Mouse (Mus musculus): ENCODE data around the gene Alg6. TPM values are rescaled to one million over a fixed set of nuclear protein-coding genes. Genes with fewer than 3 reads are reported as not detected.

Gene Alg6
- polyA plus RNA-seq, 1 experiment from 2014 or later: 16.1 TPM

DNA sequence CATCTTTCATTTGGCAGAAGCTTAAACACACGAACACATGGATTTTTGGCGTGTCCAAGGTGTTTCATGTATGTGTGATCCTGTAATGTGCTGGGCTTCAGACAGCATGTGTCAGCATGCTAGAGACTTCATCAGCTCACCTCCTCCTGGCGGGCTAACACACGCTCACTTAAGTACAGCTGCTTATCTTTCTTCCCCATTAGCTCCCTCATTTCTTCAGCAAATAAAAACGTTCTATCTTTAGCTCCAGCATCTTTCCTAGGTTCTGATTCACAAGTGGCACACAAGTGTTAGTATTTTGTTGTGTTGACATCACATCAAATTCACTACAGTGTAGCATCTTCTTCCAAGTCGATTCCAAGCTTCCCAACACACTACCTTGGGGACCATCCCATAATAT is 1.5 kb upstream of the Alg6 start:
- H3K4me1 ChIP-seq (replicated peaks; ENCODE audit: insufficient read depth, low read length): no peaks in the 10 kb centered on the region
- no peak overlapping the region for H3K9ac ChIP-seq (ENCODE audit: low read depth, low read length)
- WGBS: 88% methylated on average over 6 of the region's 6 CpGs
- no peak overlapping the region for H3K4me3 ChIP-seq (replicated peaks; ENCODE audit: low read depth, low read length)
- H3K9me3 ChIP-seq (replicated peaks; ENCODE audit: low read length): no peaks in the 10 kb centered on the region
- no peak for TF ChIP-seq CTCF (IDR thresholded peaks at IDR 0.05; ENCODE audit: low read depth)
- no peaks in the 10 kb centered on the region for H3K27me3 ChIP-seq (ENCODE audit: insufficient read depth, low read length)
- H3K4me2 ChIP-seq (ENCODE audit: low read length): no peak overlapping the region
- DNase-seq (ENCODE audit: low spot score) (no peak), ATAC-seq (replicated peaks; ENCODE audit: low FRiP score, low read depth) (no peak)
- H3K36me3 ChIP-seq (ENCODE audit: insufficient read depth, low read length): no peaks in the 10 kb centered on the region
- H3K27ac ChIP-seq: no peak overlapping the region

GRCm38 (mm10) chr4:99715783-99716416 is 436 bp downstream of the Alg6 start:
- 23% methylated on average over 25 of the region's 25 CpGs for WGBS
- no peak overlapping the region for H3K27ac ChIP-seq
- peak overlapping the region; percentile 80 for H3K4me2 ChIP-seq (ENCODE audit: low read length)
- peak overlapping the region; percentile 63 for H3K9ac ChIP-seq (ENCODE audit: low read depth, low read length)
- no peak for TF ChIP-seq CTCF (IDR thresholded peaks at IDR 0.05; ENCODE audit: low read depth)
- DNase-seq (ENCODE audit: low spot score): peak; percentile 6
- H3K36me3 ChIP-seq (ENCODE audit: insufficient read depth, low read length): no peaks in the 10 kb centered on the region
- H3K9me3 ChIP-seq (replicated peaks; ENCODE audit: low read length): no peaks in the 10 kb centered on the region
- H3K27me3 ChIP-seq (ENCODE audit: insufficient read depth, low read length): no peaks in the 10 kb centered on the region
- no peaks in the 10 kb centered on the region for H3K4me1 ChIP-seq (replicated peaks; ENCODE audit: insufficient read depth, low read length)
- peak overlapping the region; percentile 53 for H3K4me3 ChIP-seq (replicated peaks; ENCODE audit: low read depth, low read length)
- ATAC-seq (replicated peaks; ENCODE audit: low FRiP score, low read depth): 0 out of 2 replicates have a peak, but pooled peaks have one; percentile 4

- Histone ChIP-seq H3K9ac (ENCODE audit: low read depth, low read length) (no peak overlapping the region), H3K27ac (no peak overlapping the region), H3K4me1 (replicated peaks; ENCODE audit: insufficient read depth, low read length) (no peaks in the 10 kb centered on the region), H3K4me3 (replicated peaks; ENCODE audit: low read depth, low read length) (no peak overlapping the region), H3K4me2 (ENCODE audit: low read length) (no peak overlapping the region), H3K27me3 (ENCODE audit: insufficient read depth, low read length) (no peaks in the 10 kb centered on the region), H3K36me3 (ENCODE audit: insufficient read depth, low read length) (no peaks in the 10 kb centered on the region), H3K9me3 (replicated peaks; ENCODE audit: low read length) (no peaks in the 10 kb centered on the region)
- ATAC-seq (replicated peaks; ENCODE audit: low FRiP score, low read depth): no peak
- TF ChIP-seq CTCF (IDR thresholded peaks at IDR 0.05; ENCODE audit: low read depth): no peak
- 65% methylated on average over 4 of the region's 4 CpGs for WGBS
- DNase-seq (ENCODE audit: low spot score): no peak
Observed at GRCm38 (mm10) chr4:99717905-99718304, 2.4 kb downstream of the Alg6 start.

DNA sequence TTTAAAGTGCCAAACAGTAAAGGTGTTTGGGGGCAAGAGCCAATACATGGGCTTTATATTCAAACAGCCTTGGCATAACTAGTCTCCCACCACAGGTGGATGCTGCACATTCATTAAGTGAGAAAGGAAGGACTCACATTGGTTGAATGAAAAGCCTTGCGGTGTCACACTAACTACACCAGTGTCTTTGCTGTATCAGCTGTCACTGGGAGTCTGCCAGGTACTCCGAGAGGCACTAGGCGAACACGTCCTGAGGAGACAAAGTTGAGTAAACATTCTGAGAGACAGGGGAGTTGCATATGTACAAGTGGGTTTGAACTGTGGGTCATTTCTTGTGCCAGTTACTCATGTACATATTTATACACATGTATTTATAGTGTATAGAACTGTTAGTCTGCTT is 8.9 kb downstream of the Alg6 start:
- Histone ChIP-seq H3K4me3 (replicated peaks; ENCODE audit: low read depth, low read length) (no peak overlapping the region), H3K36me3 (ENCODE audit: insufficient read depth, low read length) (peaks cover 26% of the 10 kb centered on the region; the same call in 1 of the 2 replicates), H3K9me3 (replicated peaks; ENCODE audit: low read length) (no peaks in the 10 kb centered on the region), H3K4me1 (replicated peaks; ENCODE audit: insufficient read depth, low read length) (no peaks in the 10 kb centered on the region), H3K9ac (ENCODE audit: low read depth, low read length) (no peak overlapping the region), H3K4me2 (ENCODE audit: low read length) (no peak overlapping the region), H3K27ac (no peak overlapping the region), H3K27me3 (ENCODE audit: insufficient read depth, low read length) (no peaks in the 10 kb centered on the region)
- no peak for TF ChIP-seq CTCF (IDR thresholded peaks at IDR 0.05; ENCODE audit: low read depth)
- WGBS: 81% methylated on average over 4 of the region's 4 CpGs
- no peak for ATAC-seq (replicated peaks; ENCODE audit: low FRiP score, low read depth)
- no peak for DNase-seq (ENCODE audit: low spot score)

GRCm38 (mm10) chr4:99725914-99726451 is 10.5 kb downstream of the Alg6 start:
- no peak overlapping the region for H3K27ac ChIP-seq
- ATAC-seq (replicated peaks; ENCODE audit: low FRiP score, low read depth) (no peak), DNase-seq (ENCODE audit: low spot score) (no peak)
- no peak overlapping the region for H3K9ac ChIP-seq (ENCODE audit: low read depth, low read length)
- 92% methylated on average over 8 of the region's 8 CpGs for WGBS
- no peak overlapping the region for H3K4me2 ChIP-seq (ENCODE audit: low read length)
- H3K36me3 ChIP-seq (ENCODE audit: insufficient read depth, low read length): peaks cover 33% of the 10 kb centered on the region; the same call in 1 of the 2 replicates
- no peak overlapping the region for H3K4me3 ChIP-seq (replicated peaks; ENCODE audit: low read depth, low read length)
- no peaks in the 10 kb centered on the region for H3K4me1 ChIP-seq (replicated peaks; ENCODE audit: insufficient read depth, low read length)
- no peaks in the 10 kb centered on the region for H3K9me3 ChIP-seq (replicated peaks; ENCODE audit: low read length)
- H3K27me3 ChIP-seq (ENCODE audit: insufficient read depth, low read length): no peaks in the 10 kb centered on the region
- TF ChIP-seq CTCF (IDR thresholded peaks at IDR 0.05; ENCODE audit: low read depth): no peak

DNA sequence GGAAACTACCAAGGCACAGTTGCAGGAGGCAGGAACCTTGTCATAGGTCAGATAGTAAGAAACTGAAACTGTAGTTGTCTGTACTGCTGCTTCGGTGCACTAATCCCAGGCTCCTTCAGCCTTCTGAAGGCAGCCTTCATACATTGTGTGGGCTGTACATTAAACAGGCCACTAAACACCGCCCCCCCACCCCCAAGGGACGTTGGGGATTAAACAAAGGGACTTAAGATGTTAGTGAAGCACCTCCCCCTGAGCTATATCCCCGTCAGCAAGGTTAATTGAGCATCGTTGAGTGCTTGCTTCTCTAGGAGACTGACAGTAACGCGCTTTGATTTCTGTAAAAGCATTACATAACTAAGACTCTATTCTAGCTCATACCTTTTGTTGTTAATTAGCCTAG is 24.4 kb downstream of the Alg6 start:
- Histone ChIP-seq H3K27me3 (ENCODE audit: insufficient read depth, low read length) (no peaks in the 10 kb centered on the region), H3K36me3 (ENCODE audit: insufficient read depth, low read length) (no peaks in the 10 kb centered on the region), H3K4me3 (replicated peaks; ENCODE audit: low read depth, low read length) (no peak overlapping the region), H3K9me3 (replicated peaks; ENCODE audit: low read length) (no peaks in the 10 kb centered on the region), H3K4me2 (ENCODE audit: low read length) (no peak overlapping the region), H3K4me1 (replicated peaks; ENCODE audit: insufficient read depth, low read length) (no peaks in the 10 kb centered on the region), H3K27ac (no peak overlapping the region), H3K9ac (ENCODE audit: low read depth, low read length) (no peak overlapping the region)
- 65% methylated on average over 7 of the region's 7 CpGs for WGBS
- no peak for ATAC-seq (replicated peaks; ENCODE audit: low FRiP score, low read depth)
- DNase-seq (ENCODE audit: low spot score): no peak
- no peak for TF ChIP-seq CTCF (IDR thresholded peaks at IDR 0.05; ENCODE audit: low read depth)
